ENCODE assay signal across 11 mouse cellular contexts in genomic region chr9:4260746-4261090, GRCm38 (mm10). TPM values are rescaled to one million over a fixed set of nuclear protein-coding genes. Genes with fewer than 3 reads are reported as not detected.
DNase-seq lines count a peak whose midpoint lies in the region; ATAC-seq and TF ChIP-seq lines count a peak whose summit lies in the region.
"Had no signal": no experiment of that assay in that cellular context is flagged by ENCODE, and none has a peak within 500 bp of the region (broad histone marks: within the 10 kb centered on the region; RNA-seq: fewer than 3 reads in every experiment).

No protein-coding gene starts in this region.

- no peaks in the 10 kb centered on the region for H3K36me3 ChIP-seq in erythroblast, embryonic 14.5 days (ENCODE audit: control insufficient read depth)
- no peaks in the 10 kb centered on the region for H3K36me3 ChIP-seq in E14TG2a.4 (ENCODE audit: insufficient read depth, low read length)
- H3K36me3 ChIP-seq in forebrain, embryonic 14.5 days (ENCODE audit: control insufficient read depth, insufficient read depth, low read length): no peaks in the 10 kb centered on the region
- H3K36me3 ChIP-seq in liver, embryonic 13.5 days: no peaks in the 10 kb centered on the region

- no peak overlapping the region for H3K9ac ChIP-seq in forebrain, embryonic 14.5 days (ENCODE audit: low read length)
- no peak overlapping the region for H3K9ac ChIP-seq in liver, embryonic 13.5 days

- H3K27ac ChIP-seq in forebrain, embryonic 14.5 days (ENCODE audit: low read depth, low read length): no peak overlapping the region
- no peak overlapping the region for H3K27ac ChIP-seq in liver, embryonic 13.5 days

- DNase-seq in forebrain, embryonic 14.5 days (ENCODE audit: low spot score): no peak
- DNase-seq in liver, embryonic 13.5 days: no peak
- no peak for DNase-seq in urinary bladder, postnatal 10 days (ENCODE audit: low spot score)
- DNase-seq in urinary bladder, postnatal 36 days (ENCODE audit: low spot score in 2 of 2): no peak
- DNase-seq in left cerebral cortex, postnatal 14 days (ENCODE audit: low spot score in 2 of 2): no peak
- DNase-seq: heart, adult 11 months; layer of hippocampus, postnatal 36 days had no signal

- intact Hi-C loops in left cerebral cortex, postnatal 14 days (cut with DNase I): no loop called here

- H3K27me3 ChIP-seq in erythroblast, embryonic 14.5 days (ENCODE audit: control insufficient read depth): no peaks in the 10 kb centered on the region; the same call in 1 of the 2 replicates
- H3K27me3 ChIP-seq in E14TG2a.4 (ENCODE audit: insufficient read depth, low read length): no peaks in the 10 kb centered on the region
- no peaks in the 10 kb centered on the region for H3K27me3 ChIP-seq in forebrain, embryonic 14.5 days (replicated peaks; ENCODE audit: control insufficient read depth, insufficient read depth, low read length)
- H3K27me3 ChIP-seq in liver, embryonic 13.5 days: no peaks in the 10 kb centered on the region

- no peak overlapping the region for H3K4me2 ChIP-seq in forebrain, embryonic 14.5 days (ENCODE audit: low read length)
- no peak overlapping the region for H3K4me2 ChIP-seq in liver, embryonic 13.5 days

- H3K9me3 ChIP-seq in erythroblast, embryonic 14.5 days (ENCODE audit: control insufficient read depth, low read length): peaks cover 21% of the 10 kb centered on the region
- H3K9me3 ChIP-seq in E14TG2a.4 (ENCODE audit: low read length): peaks cover 51% of the 10 kb centered on the region
- peaks cover 10% of the 10 kb centered on the region for H3K9me3 ChIP-seq in forebrain, embryonic 14.5 days (replicated peaks; ENCODE audit: control insufficient read depth, low read length)
- H3K9me3 ChIP-seq in liver, embryonic 13.5 days (replicated peaks): peaks cover 13% of the 10 kb centered on the region

- TF ChIP-seq CTCF in E14TG2a.4 (conservative IDR thresholded peaks at IDR 0.05; ENCODE audit: low read length): no peak

- ATAC-seq in erythroblast, adult 5-6 weeks (replicated peaks; ENCODE audit: low FRiP score, poor library complexity, severe bottlenecking): no peak
- ATAC-seq in forebrain, embryonic 14.5 days: no peak; the same call in 1 of the 2 replicates
- no peak for ATAC-seq in liver, embryonic 13.5 days (ENCODE audit: low read depth)

- H3K4me3 ChIP-seq in erythroblast, embryonic 14.5 days (replicated peaks): peak overlapping the region; percentile 43
- peak overlapping the region; percentile 78 for H3K4me3 ChIP-seq in E14TG2a.4 (replicated peaks; ENCODE audit: low read length)
- H3K4me3 ChIP-seq in forebrain, embryonic 14.5 days (ENCODE audit: low read depth, low read length): 0 out of 2 replicates have a peak overlapping the region, but pooled peaks have one; percentile 8
- H3K4me3 ChIP-seq in liver, embryonic 13.5 days (replicated peaks): peak overlapping the region; percentile 32; the same call in 1 of the 2 replicates

- no peaks in the 10 kb centered on the region for H3K4me1 ChIP-seq in erythroblast, embryonic 14.5 days (ENCODE audit: control insufficient read depth)
- no peaks in the 10 kb centered on the region for H3K4me1 ChIP-seq in E14TG2a.4 (replicated peaks; ENCODE audit: low read depth, low read length)
- no peaks in the 10 kb centered on the region for H3K4me1 ChIP-seq in forebrain, embryonic 14.5 days (ENCODE audit: control insufficient read depth, insufficient read depth, low read length)
- no peaks in the 10 kb centered on the region for H3K4me1 ChIP-seq in liver, embryonic 13.5 days (replicated peaks)
- H3K4me1 ChIP-seq: megakaryocyte, embryonic 14.5 days had no signal

- WGBS in forebrain, embryonic 14.5 days: 66% methylated on average over 12 of the region's 12 CpGs
- WGBS in liver, embryonic 13.5 days (ENCODE audit: insufficient replicate concordance): 58% methylated on average over 12 of the region's 12 CpGs

RNA-seq across cellular contexts. Expression of gene Aasdhppt, which starts 48.6 kb away (rescaled TPM):
- 0.11 and 0.15 TPM in 2 replicates for polyA plus RNA-seq in erythroblast, embryonic 14.5 days (2012)
- total RNA-seq in erythroblast, adult 5-6 weeks (2015; ENCODE audit: low replicate concordance): 15.7 and 22.7 TPM in 2 replicates
- total RNA-seq in erythroblast, adult 5-6 weeks (2017; ENCODE audit: low replicate concordance): 3.8 and 7.0 TPM in 2 replicates
- 32.9 and 40.5 TPM in 2 replicates for polyA plus RNA-seq in forebrain, embryonic 14.5 days (2014; fragmentation: Nextera tagmentation; extraction: Ambion mirVana)
- 23.0 and 30.1 TPM in 2 replicates for polyA plus RNA-seq in liver, embryonic 13.5 days (2015; fragmentation: Nextera tagmentation; extraction: Ambion mirVana)
- 10 to 100 TPM; 23.5 to 24.9 TPM for total RNA-seq in left cerebral cortex, postnatal 14 days (2021)

RNA-seq across cellular contexts. Expression of gene Kbtbd3, which starts 48.9 kb away (rescaled TPM):
- polyA plus RNA-seq in erythroblast, embryonic 14.5 days (2012): 0.03 TPM in 1 of 2 replicates, not detected in the other
- total RNA-seq in erythroblast, adult 5-6 weeks (2015; ENCODE audit: low replicate concordance): 0.42 TPM in 1 of 2 replicates, not detected in the other
- 0.09 and 2.5 TPM in 2 replicates for total RNA-seq in erythroblast, adult 5-6 weeks (2017; ENCODE audit: low replicate concordance)
- polyA plus RNA-seq in forebrain, embryonic 14.5 days (2014; fragmentation: Nextera tagmentation; extraction: Ambion mirVana): 6.6 and 8.3 TPM in 2 replicates
- 3.0 and 3.7 TPM in 2 replicates for polyA plus RNA-seq in liver, embryonic 13.5 days (2015; fragmentation: Nextera tagmentation; extraction: Ambion mirVana)
- 10 to 100 TPM in 1 of 2 experiments, 1 to 10 TPM in 1; 9.7 to 10.1 TPM for total RNA-seq in left cerebral cortex, postnatal 14 days (2021)

Comparison
In these comparisons a context has a peak if more than half of its experiments do, and no peak if none do; other contexts are left out.
1. H3K4me3 ChIP-seq: peak in every context shown above with its lines; median percentile 78 in E14TG2a.4; 43 in erythroblast, embryonic 14.5 days; 32 in liver, embryonic 13.5 days; 8 in forebrain, embryonic 14.5 days.
2. RNA of gene Aasdhppt, which starts 48.6 kb away (polyA plus RNA-seq): 32.9 to 40.5 TPM in forebrain, embryonic 14.5 days and 23.0 to 30.1 TPM in liver, embryonic 13.5 days; 0.11 to 0.15 TPM in erythroblast, embryonic 14.5 days; every median in the first group is over 10 times any median in the second.